Mouse (Mus musculus) bone marrow, adult 2 months (tissue): Measurements from ENCODE around the gene Zfp281. TPM values are rescaled to one million over a fixed set of nuclear protein-coding genes. Genes with fewer than 3 reads are reported as not detected.
A peak's percentile ranks its signal among the peaks of the same experiment; 100 is the strongest.

ENCODE experiments used
- H3K27ac ChIP-seq: fragments of 200-500 bp; 2 replicates; pipeline ENCODE4 v1.5.1; 2012; ENCODE audit warnings: low read depth, mild to moderate bottlenecking, control low read depth, inconsistent platforms, low read length; ENCODE audit not compliant: control insufficient read depth, poor library complexity, insufficient read depth
- H3K4me1 ChIP-seq: fragments of 200-500 bp; 2 replicates; pipeline ENCODE4 v1.6.1; 2011; ENCODE audit warnings: low read length; ENCODE audit not compliant: control insufficient read depth, insufficient read depth
- H3K4me3 ChIP-seq: fragments of 200-500 bp; replicated peaks from 2 replicates; pipeline ENCODE3; 2011; ENCODE audit warnings: mild to moderate bottlenecking, low read depth, low read length, control low read depth; ENCODE audit not compliant: control insufficient read depth
- CTCF ChIP-seq: fragments of 200-500 bp; IDR thresholded peaks from 2 replicates; pipeline ENCODE4 v1.5.1; 2011; ENCODE audit warnings: low read length, control low read depth; ENCODE audit not compliant: control insufficient read depth, insufficient read depth
- POLR2A ChIP-seq: fragments of 200-500 bp; IDR thresholded peaks from 2 replicates; pipeline ENCODE4 v1.6.1; 2011; ENCODE audit warnings: low read depth, mild to moderate bottlenecking, control low read depth, low read length, borderline replicate concordance; ENCODE audit not compliant: control insufficient read depth
- WGBS: fragments of 180-500 bp; shearing (Covaris S2); methylation state at CpG from one replicate; pipeline ENCODE4 v1.1.7; 2018; 5-methylcytosine and 5-hydroxymethylcytosine counted together
- polyA plus RNA-seq: library from polyadenylated mRNA; stranded (reverse); fragments of >200 nt; gene quantifications from 2 replicates; pipeline ENCODE4 v1.2.4, GENCODE M21; 2011; ENCODE audit warnings: low replicate concordance; ENCODE audit not compliant: missing spikeins, insufficient read depth, insufficient read length

Zfp281 gene
- polyA plus RNA-seq, 1 experiment: 7.9 TPM

DNA sequence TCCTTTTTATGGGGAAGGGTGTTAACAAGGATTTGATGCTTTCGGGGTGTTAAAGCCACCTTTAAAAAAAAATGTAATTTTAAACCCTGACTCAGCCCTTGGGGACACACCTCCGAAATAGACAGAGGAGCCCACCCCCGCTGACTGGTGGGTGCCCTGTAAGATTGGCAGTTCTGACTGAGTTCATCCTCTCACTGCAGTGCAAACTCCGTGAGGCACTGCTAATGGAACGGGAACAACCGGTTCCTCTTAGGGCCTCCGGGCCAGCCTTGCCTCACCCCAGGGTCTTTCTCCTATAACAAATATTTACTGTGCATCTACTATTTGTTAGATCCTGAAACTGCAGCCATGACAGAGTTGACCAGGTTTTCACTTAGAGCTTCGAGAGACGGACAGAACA lies 18.9 kb upstream of the Zfp281 start:
- Histone ChIP-seq H3K4me1 (no peaks in the 10 kb centered on the region; the same call in 1 of the 2 replicates), H3K27ac (no peak overlapping the region), H3K4me3 (no peak overlapping the region)
- 81% methylated on average over 9 of the region's 9 CpGs for WGBS
- TF ChIP-seq POLR2A: no peak
- no peak for TF ChIP-seq CTCF

DNA sequence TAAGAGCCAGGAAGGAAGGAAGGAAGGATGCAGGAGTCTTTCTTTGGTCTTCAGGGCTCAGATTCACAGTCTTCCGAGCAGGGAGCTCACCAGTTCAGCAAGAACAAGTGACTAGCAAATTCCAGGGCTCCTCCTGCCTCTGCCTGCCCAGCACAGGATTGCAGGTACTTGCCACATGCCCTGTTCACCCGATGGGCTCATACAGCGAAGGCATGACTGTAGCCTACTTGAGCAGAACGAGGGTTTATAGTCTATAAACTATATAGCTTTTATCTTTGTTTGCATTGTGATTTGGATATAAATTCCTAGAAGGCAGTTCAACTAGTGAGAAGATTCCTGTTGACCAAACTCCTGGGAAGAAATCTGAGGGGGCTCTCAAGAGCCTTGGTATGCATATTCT lies 18.4 kb upstream of the Zfp281 start:
- no peaks in the 10 kb centered on the region; the same call in 1 of the 2 replicates for H3K4me1 ChIP-seq
- 77% methylated on average over 4 of the region's 4 CpGs for WGBS
- TF ChIP-seq CTCF (no peak), POLR2A (no peak)
- H3K27ac ChIP-seq: no peak overlapping the region
- H3K4me3 ChIP-seq: no peak overlapping the region

DNA sequence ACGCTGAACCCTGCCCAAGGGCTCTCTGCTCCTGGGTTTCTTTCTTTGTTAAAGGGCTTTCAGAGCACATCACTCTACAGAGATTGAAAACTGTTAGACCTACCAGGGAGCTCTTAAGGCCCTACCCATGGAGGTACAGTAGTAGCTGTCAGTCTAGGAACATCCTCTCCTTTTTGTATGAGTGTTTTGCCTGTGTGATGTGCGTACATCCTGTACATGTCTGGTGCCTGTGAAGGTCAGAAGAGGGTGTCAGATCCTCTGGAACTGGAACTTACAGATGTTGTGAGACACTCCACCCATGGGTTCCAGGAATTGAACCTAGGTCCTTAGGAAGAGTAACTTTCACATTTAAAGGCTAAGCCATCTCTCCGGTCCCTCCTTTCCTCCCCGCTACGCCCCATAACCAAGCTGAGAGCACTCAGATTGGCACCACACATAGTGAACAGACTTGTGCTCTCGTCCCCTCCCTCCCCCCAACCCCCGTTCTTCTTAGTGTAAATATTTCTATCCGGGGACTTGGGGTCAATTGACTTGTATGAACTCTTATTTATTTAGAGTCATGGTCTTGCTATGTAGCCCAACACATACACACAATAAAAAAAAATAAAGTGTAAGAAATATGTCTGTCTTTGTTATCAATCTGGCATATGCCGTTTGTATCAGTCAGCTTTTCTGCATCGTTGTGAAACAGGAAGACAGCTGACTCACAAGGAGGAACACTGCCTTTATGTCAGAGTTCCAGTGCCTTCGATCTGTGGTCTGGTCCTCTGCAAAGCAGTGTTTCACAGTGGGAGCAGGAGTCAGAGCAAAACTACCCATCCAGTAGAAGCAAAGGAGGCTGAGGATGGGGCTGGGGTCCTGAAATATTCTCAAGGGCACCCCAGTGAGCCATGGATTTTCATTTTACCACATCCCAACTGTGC lies 16.1 kb upstream of the Zfp281 start:
- no peak overlapping the region for H3K27ac ChIP-seq
- TF ChIP-seq CTCF: no peak
- TF ChIP-seq POLR2A: no peak
- WGBS: 54% methylated on average over 11 of the region's 11 CpGs

DNA sequence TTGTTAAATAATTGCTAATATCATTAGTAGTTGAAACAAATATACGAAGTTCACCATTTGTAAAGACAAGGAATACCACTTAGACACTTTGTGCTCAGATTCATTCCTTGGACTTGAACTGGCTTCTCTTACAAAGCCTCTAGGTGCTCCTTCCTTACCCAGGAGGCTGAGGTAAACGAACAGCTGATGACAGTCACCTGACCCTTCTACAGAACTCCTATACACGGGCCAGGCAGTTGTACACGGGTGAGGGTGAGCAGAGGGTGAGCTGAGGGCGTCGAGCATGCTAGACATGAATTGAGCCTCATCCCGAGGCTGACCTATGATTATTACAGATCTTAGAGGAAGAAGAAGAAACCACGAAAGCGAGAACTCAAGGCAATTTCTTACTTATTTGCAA lies 12.9 kb upstream of the Zfp281 start:
- Histone ChIP-seq H3K27ac (no peak overlapping the region), H3K4me3 (no peak overlapping the region), H3K4me1 (no peaks in the 10 kb centered on the region; the same call in 1 of the 2 replicates)
- TF ChIP-seq POLR2A: no peak
- WGBS: 43% methylated on average over 9 of the region's 9 CpGs

More for the DNA sequence above, 16.1 kb upstream of the Zfp281 start:
- H3K4me1 ChIP-seq: no peaks in the 10 kb centered on the region; the same call in 1 of the 2 replicates
- H3K4me3 ChIP-seq: no peak overlapping the region

DNA sequence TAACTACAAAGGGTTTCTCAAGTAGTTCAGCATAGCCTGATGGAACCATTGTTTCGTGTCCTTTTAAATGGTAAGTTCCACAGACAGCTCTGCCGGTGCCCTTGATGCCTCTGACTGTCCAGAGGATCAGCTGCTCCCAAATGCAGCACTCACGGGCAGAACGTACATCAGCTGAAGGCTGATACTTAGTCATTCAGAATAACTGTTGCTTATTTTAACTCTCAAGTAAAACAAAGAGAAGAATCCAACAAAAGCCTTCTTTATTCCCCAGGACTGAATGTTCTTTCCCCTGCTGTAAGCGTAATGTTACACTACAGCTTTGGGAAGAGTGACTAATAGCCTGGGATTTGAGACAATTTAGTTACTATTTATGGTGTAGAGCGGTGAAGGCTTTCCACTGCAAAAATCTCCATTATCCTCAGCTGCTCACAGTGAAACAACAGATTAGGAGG lies 11.4 kb upstream of the Zfp281 start:
- no peak overlapping the region for H3K4me3 ChIP-seq
- no peak overlapping the region for H3K27ac ChIP-seq
- H3K4me1 ChIP-seq: peaks cover 1% of the 10 kb centered on the region
- 80% methylated on average over 6 of the region's 6 CpGs for WGBS
- no peak for TF ChIP-seq CTCF
- TF ChIP-seq POLR2A: no peak

DNA sequence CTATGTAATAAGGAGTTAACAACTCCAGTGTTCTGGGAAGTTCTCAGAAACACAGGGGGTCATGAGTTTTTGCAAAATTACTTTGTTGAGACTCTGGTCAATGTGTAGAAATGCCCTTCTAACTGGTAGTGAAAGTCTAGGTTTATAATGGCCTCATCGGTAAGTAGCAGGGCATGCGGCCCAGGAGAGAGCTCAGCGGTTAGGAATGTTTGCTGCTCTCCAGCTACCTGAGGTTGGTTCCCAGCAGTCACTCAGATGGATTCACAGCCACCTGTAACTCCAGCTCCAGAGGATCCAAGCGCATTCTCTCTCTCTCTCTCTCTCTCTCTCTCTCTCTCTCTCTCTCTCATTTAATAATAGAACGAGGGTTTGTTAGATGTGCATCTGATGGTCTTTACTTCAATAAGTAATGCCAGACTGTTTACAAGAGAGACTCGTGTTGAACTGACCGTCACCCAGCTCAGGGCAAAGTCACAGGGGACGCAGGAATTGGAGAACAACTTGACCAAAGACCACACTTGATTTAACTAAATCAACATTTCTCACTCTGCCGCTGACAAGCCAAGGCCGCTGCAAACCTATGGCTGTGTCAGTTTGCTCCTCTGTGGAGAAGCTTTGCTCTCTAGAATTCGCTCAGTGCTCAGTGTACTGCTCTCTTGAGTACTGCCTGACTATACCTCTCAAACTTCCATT lies 9.8 kb upstream of the Zfp281 start:
- TF ChIP-seq CTCF (no peak), POLR2A (no peak)
- Histone ChIP-seq H3K4me1 (peaks cover 3% of the 10 kb centered on the region), H3K27ac (no peak overlapping the region), H3K4me3 (no peak overlapping the region)
- 92% methylated on average over 11 of the region's 11 CpGs for WGBS

DNA sequence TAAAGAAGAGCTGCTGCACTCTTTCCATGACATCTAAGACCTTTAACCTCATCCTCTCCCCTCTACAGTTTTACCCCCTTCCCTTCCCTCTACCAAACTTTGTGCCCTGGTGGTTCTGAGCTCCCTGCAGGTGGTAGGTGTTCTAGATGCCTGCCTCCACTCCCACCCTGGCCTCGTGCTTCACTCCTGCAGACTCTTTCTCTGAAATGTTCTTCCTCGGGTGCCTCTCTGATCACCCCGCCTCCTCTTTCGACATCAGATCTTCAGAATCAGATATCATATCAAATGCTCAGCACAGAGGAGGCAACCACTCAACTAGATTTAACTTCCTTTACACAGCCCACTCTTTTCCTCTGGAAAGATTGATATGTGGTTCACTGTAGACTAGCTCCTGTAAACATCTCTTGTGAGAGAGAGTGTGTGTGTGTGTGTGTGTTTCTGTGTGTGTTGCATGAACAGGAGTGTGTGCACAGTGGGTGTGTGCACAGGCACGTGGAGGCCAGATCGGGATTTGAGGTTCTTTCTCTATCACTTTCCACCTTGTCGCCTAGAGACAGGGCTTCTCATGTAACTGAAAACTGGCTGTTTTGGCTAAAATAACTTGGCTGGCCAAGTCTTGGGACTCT lies 7.4 kb upstream of the Zfp281 start:
- WGBS: 16% methylated on average over 7 of the region's 7 CpGs
- peaks cover 3% of the 10 kb centered on the region for H3K4me1 ChIP-seq
- TF ChIP-seq POLR2A (no peak), CTCF (no peak)
- no peak overlapping the region for H3K27ac ChIP-seq
- H3K4me3 ChIP-seq: no peak overlapping the region

DNA sequence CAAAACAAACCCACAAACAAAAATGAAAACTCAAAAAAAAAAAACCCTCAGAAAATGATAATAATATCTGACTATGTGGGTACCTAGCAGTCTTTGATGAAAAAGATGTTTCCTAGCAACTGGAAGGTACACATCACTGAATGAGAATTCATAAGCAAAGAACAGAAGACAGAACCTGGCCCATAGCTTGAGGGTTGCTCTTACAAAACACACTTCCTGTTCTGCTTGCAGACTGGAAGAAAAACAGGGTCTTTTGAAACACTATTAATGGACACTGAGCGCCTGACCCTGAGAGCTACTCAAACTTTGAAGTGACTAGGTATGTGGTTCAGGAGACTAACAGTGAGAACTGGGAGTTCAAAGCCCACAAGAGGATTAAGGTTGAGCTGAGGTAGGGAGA lies 6.1 kb upstream of the Zfp281 start:
- Histone ChIP-seq H3K4me1 (peaks cover 3% of the 10 kb centered on the region), H3K4me3 (no peak overlapping the region), H3K27ac (peak overlapping the region; percentile 22; the same call in 1 of the 2 replicates)
- TF ChIP-seq POLR2A (no peak), CTCF (no peak)
- whole genome bisulfite sequencing: 19% methylated on average over 1 of the region's 1 CpGs
